Mouse (Mus musculus) embryonic facial prominence, embryonic 13.5 days (tissue): Measurements from ENCODE around the gene Alg2. TPM values are rescaled to one million over a fixed set of nuclear protein-coding genes. Genes with fewer than 3 reads are reported as not detected.

ENCODE experiments used
- ATAC-seq: fragments of 200-750 bp; cut with Nextera tagmentation; 2 replicates; pipeline ENCODE4 v1.8.0; 2017; ENCODE audit warnings: low read depth; ENCODE audit not compliant: insufficient number of reproducible peaks, insufficient read depth, low FRiP score, low TSS enrichment
- H3K27ac ChIP-seq: fragments of 300-500 bp; sonication (generic); 2 replicates; pipeline ENCODE4 v1.5.1; 2015; ENCODE audit warnings: moderate library complexity, mild to moderate bottlenecking, inconsistent platforms
- H3K27me3 ChIP-seq: fragments of 300-500 bp; sonication (generic); 2 replicates; pipeline ENCODE4 v1.6.1; 2015; ENCODE audit warnings: mild to moderate bottlenecking, inconsistent platforms
- H3K36me3 ChIP-seq: fragments of 300-500 bp; sonication (generic); 2 replicates; pipeline ENCODE4 v1.6.1; 2015; ENCODE audit warnings: mild to moderate bottlenecking, inconsistent platforms
- H3K4me1 ChIP-seq: fragments of 300-500 bp; sonication (generic); 2 replicates; pipeline ENCODE4 v1.6.1; 2015; ENCODE audit warnings: inconsistent platforms
- H3K4me2 ChIP-seq: fragments of 300-500 bp; sonication (generic); 2 replicates; pipeline ENCODE4 v1.6.1; 2015; ENCODE audit warnings: moderate library complexity, mild to moderate bottlenecking, inconsistent platforms
- H3K4me3 ChIP-seq: fragments of 300-500 bp; sonication (generic); 2 replicates; pipeline ENCODE4 v1.5.1; 2015; ENCODE audit warnings: mild to moderate bottlenecking, inconsistent platforms
- H3K9ac ChIP-seq: fragments of 300-500 bp; sonication (generic); 2 replicates; pipeline ENCODE4 v1.6.1; 2015; ENCODE audit warnings: mild to moderate bottlenecking, inconsistent platforms
- H3K9me3 ChIP-seq: fragments of 300-500 bp; sonication (generic); 2 replicates; pipeline ENCODE4 v1.6.1; 2016; ENCODE audit warnings: inconsistent platforms
- WGBS: fragments of 180-500 bp; shearing (Covaris S2); methylation state at CpG from one replicate; pipeline ENCODE4 v1.1.7; 2015; ENCODE audit warnings: mixed read lengths; 5-methylcytosine and 5-hydroxymethylcytosine counted together
- polyA plus RNA-seq: library from polyadenylated mRNA; unstranded; fragments of >200 nt; fragmentation: Nextera tagmentation; extraction: Ambion mirVana; gene quantifications from 2 replicates; pipeline ENCODE4 v1.2.1, GENCODE M21; 2015

Alg2 gene
- polyA plus RNA-seq, 1 experiment from 2014 or later: 82.7 TPM

GRCm38 (mm10) chr4:47449116-47449515, 25.0 kb downstream of the Alg2 start:
- H3K27ac ChIP-seq: no peak overlapping the region
- no peaks in the 10 kb centered on the region for H3K4me1 ChIP-seq
- H3K4me3 ChIP-seq: no peak overlapping the region
- H3K9ac ChIP-seq: no peak overlapping the region
- H3K27me3 ChIP-seq: no peaks in the 10 kb centered on the region
- no peaks in the 10 kb centered on the region for H3K36me3 ChIP-seq
- no peak for ATAC-seq
- no peak overlapping the region for H3K4me2 ChIP-seq
- 46% methylated on average over 5 of the region's 5 CpGs for WGBS
- no peaks in the 10 kb centered on the region; the same call in 1 of the 2 replicates for H3K9me3 ChIP-seq

- no peak for ATAC-seq
- Histone ChIP-seq H3K4me3 (no peak overlapping the region), H3K36me3 (no peaks in the 10 kb centered on the region), H3K9ac (no peak overlapping the region), H3K4me1 (no peaks in the 10 kb centered on the region), H3K4me2 (no peak overlapping the region), H3K27ac (no peak overlapping the region), H3K9me3 (no peaks in the 10 kb centered on the region; the same call in 1 of the 2 replicates), H3K27me3 (no peaks in the 10 kb centered on the region)
- WGBS: 90% methylated on average over 3 of the region's 3 CpGs
These were observed 25.6 kb downstream of the Alg2 start for GRCm38 (mm10) chr4:47448526-47448925.

GRCm38 (mm10) chr4:47440951-47441350, 33.2 kb downstream of the Alg2 start:
- H3K9ac ChIP-seq: no peak overlapping the region
- peaks cover 8% of the 10 kb centered on the region for H3K4me1 ChIP-seq
- H3K9me3 ChIP-seq: no peaks in the 10 kb centered on the region
- no peak for ATAC-seq
- no peaks in the 10 kb centered on the region for H3K27me3 ChIP-seq
- no peak overlapping the region for H3K4me3 ChIP-seq
- no peak overlapping the region for H3K4me2 ChIP-seq
- no peak overlapping the region for H3K27ac ChIP-seq
- H3K36me3 ChIP-seq: no peaks in the 10 kb centered on the region
- WGBS: 92% methylated on average over 11 of the region's 11 CpGs

GRCm38 (mm10) chr4:47438956-47439355, 35.2 kb downstream of the Alg2 start:
- Histone ChIP-seq H3K4me3 (no peak overlapping the region), H3K9ac (no peak overlapping the region), H3K4me1 (peaks cover 8% of the 10 kb centered on the region), H3K27me3 (no peaks in the 10 kb centered on the region), H3K4me2 (no peak overlapping the region), H3K9me3 (no peaks in the 10 kb centered on the region), H3K27ac (no peak overlapping the region), H3K36me3 (no peaks in the 10 kb centered on the region)
- WGBS: 81% methylated on average over 6 of the region's 6 CpGs
- no peak for ATAC-seq

- Histone ChIP-seq H3K27me3 (no peaks in the 10 kb centered on the region), H3K4me2 (peak overlapping the region; percentile 88), H3K9me3 (no peaks in the 10 kb centered on the region), H3K4me3 (peak overlapping the region; percentile 59), H3K27ac (peak overlapping the region; percentile 28; the same call in 1 of the 2 replicates), H3K9ac (peak overlapping the region; percentile 86), H3K4me1 (peaks cover 8% of the 10 kb centered on the region), H3K36me3 (no peaks in the 10 kb centered on the region)
- WGBS: 1% methylated on average over 33 of the region's 33 CpGs
- peak; percentile 77 for ATAC-seq
These were observed 36.5 kb downstream of the Alg2 start for GRCm38 (mm10) chr4:47437365-47438340.

GRCm38 (mm10) chr4:47435566-47436360, 38.4 kb downstream of the Alg2 start:
- no peaks in the 10 kb centered on the region for H3K36me3 ChIP-seq
- peaks cover 8% of the 10 kb centered on the region for H3K4me1 ChIP-seq
- no peaks in the 10 kb centered on the region for H3K27me3 ChIP-seq
- no peak for ATAC-seq
- whole genome bisulfite sequencing: 83% methylated on average over 28 of the region's 28 CpGs
- H3K4me3 ChIP-seq: no peak overlapping the region
- H3K27ac ChIP-seq: no peak overlapping the region
- H3K9me3 ChIP-seq: no peaks in the 10 kb centered on the region
- no peak overlapping the region for H3K9ac ChIP-seq
- H3K4me2 ChIP-seq: no peak overlapping the region

- H3K4me1 ChIP-seq: peaks cover 8% of the 10 kb centered on the region
- H3K27me3 ChIP-seq: no peaks in the 10 kb centered on the region
- no peak overlapping the region for H3K9ac ChIP-seq
- no peak overlapping the region for H3K27ac ChIP-seq
- WGBS: 71% methylated on average over 12 of the region's 12 CpGs
- H3K4me3 ChIP-seq: no peak overlapping the region
- ATAC-seq: no peak
- no peaks in the 10 kb centered on the region for H3K9me3 ChIP-seq
- H3K4me2 ChIP-seq: no peak overlapping the region
- no peaks in the 10 kb centered on the region for H3K36me3 ChIP-seq
These were observed 39.0 kb downstream of the Alg2 start for GRCm38 (mm10) chr4:47435131-47435530.

- no peak overlapping the region for H3K27ac ChIP-seq
- H3K36me3 ChIP-seq: no peaks in the 10 kb centered on the region
- no peak overlapping the region for H3K4me3 ChIP-seq
- H3K4me2 ChIP-seq: no peak overlapping the region
- H3K9ac ChIP-seq: no peak overlapping the region
- no peaks in the 10 kb centered on the region for H3K27me3 ChIP-seq
- 89% methylated on average over 7 of the region's 7 CpGs for WGBS
- no peak for ATAC-seq
- H3K9me3 ChIP-seq: no peaks in the 10 kb centered on the region
- peaks cover 4% of the 10 kb centered on the region; the same call in 1 of the 2 replicates for H3K4me1 ChIP-seq
These were observed 41.4 kb downstream of the Alg2 start for GRCm38 (mm10) chr4:47432766-47433165.

GRCm38 (mm10) chr4:47431081-47431480, 43.1 kb downstream of the Alg2 start:
- H3K4me2 ChIP-seq: no peak overlapping the region
- no peak overlapping the region for H3K27ac ChIP-seq
- no peaks in the 10 kb centered on the region for H3K36me3 ChIP-seq
- no peaks in the 10 kb centered on the region for H3K27me3 ChIP-seq
- no peaks in the 10 kb centered on the region for H3K4me1 ChIP-seq
- no peak overlapping the region for H3K4me3 ChIP-seq
- WGBS: 82% methylated on average over 5 of the region's 5 CpGs
- no peak overlapping the region for H3K9ac ChIP-seq
- no peaks in the 10 kb centered on the region for H3K9me3 ChIP-seq
- no peak for ATAC-seq

- no peaks in the 10 kb centered on the region for H3K27me3 ChIP-seq
- no peaks in the 10 kb centered on the region for H3K4me1 ChIP-seq
- no peak overlapping the region for H3K27ac ChIP-seq
- no peak for ATAC-seq
- H3K4me3 ChIP-seq: no peak overlapping the region
- H3K9me3 ChIP-seq: no peaks in the 10 kb centered on the region
- H3K36me3 ChIP-seq: no peaks in the 10 kb centered on the region
- no peak overlapping the region for H3K4me2 ChIP-seq
- WGBS: 50% methylated on average over 6 of the region's 6 CpGs
- no peak overlapping the region for H3K9ac ChIP-seq
These were observed 43.6 kb downstream of the Alg2 start for GRCm38 (mm10) chr4:47430557-47430956.

GRCm38 (mm10) chr4:47427606-47428005, 46.5 kb downstream of the Alg2 start:
- Histone ChIP-seq H3K4me1 (no peaks in the 10 kb centered on the region), H3K9me3 (no peaks in the 10 kb centered on the region), H3K27ac (no peak overlapping the region), H3K27me3 (no peaks in the 10 kb centered on the region), H3K36me3 (no peaks in the 10 kb centered on the region), H3K4me2 (no peak overlapping the region), H3K4me3 (no peak overlapping the region), H3K9ac (no peak overlapping the region)
- ATAC-seq: no peak
- WGBS: 61% methylated on average over 3 of the region's 3 CpGs
